Mouse (Mus musculus) mesoderm, embryonic 11.5 days (tissue): ENCODE data around the gene Sez6.

Experiments used
- DNase-seq: peaks from one replicate; pipeline ENCODE4 v3.0.0-alpha.2; 2012; ENCODE audit warnings: low read depth, low spot score

Gene Sez6

GRCm38 (mm10) chr11:77906097-77906687 is 24.4 kb upstream of the Sez6 start:
- no peak for DNase-seq

DNA sequence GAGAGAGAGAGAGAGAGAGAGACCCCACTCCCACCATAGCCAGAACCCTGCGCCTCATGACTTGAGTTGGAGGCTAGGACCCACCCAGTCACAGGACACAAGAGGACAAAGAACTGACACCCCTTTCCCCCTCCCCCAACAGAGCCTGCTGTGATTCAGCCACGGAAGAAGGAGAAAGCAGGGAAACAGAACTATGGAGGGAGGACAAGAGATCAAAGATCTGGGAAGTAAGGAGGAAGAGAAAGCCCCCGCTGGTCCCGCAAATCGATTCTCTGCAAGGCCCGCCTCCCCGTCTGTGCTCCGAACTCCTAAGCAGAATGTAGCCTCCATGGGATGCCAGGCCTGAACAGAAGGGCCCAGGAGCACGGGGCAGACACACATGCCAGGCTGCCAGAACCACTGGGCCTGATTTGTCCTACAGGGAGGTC is 23.8 kb upstream of the Sez6 start:
- no peak for DNase-seq

DNA sequence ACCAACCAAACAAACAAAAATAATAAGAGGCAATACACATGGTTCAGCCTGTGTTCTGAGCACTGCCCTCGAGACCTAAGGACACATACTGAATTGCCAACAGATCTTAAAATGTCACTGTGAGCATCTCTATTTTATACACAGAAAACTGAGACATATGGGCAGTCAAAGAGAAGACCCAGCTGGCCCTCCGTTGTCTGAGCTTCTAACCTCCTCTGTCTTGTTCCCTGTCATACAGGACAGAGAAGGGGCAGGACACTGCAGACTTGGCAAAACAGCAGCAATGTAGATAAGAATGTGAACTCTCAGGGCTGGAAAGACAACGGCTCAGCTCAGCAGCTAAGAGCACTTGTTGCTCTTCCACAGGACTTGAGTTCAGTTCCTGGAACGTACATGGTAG is 22.1 kb upstream of the Sez6 start:
- no peak for DNase-seq

GRCm38 (mm10) chr11:77909376-77909775 is 21.2 kb upstream of the Sez6 start:
- DNase-seq, result no peak

- DNase-seq, result no peak
Observed at GRCm38 (mm10) chr11:77909776-77910175, 20.8 kb upstream of the Sez6 start.

GRCm38 (mm10) chr11:77913505-77913904 is 17.1 kb upstream of the Sez6 start:
- peak; percentile 59 for DNase-seq

DNA sequence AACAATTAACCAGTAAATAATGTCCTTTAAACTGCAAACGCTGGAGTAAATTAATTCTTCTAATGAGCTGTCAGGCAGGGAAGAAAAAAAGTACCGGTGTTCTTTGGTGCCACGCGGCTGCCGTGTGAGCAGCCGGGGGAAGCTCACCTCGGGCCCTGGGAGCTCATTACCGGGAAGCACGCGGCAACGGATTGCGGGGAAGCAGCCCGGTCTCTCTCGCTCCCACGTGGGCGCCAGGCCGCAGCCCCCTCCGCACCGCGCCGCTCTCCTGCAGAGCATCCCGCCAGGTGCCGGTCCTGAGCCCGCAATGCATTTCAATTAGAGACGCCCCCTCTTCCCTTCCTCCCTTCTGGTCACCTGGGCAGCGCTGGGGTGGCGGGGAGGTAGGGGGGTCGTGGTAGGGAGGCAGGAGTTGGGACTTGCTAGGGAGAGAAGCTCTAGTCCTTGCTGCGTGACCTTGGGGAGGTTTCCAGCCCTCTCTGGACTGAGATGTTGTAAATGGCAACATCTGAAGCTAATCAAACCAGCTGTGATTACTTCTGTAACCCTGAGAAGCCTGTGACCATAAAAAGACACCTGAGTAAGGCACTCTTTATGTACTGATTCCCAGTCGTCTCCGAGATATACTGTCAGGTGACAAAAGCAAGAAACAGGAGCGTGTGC is 15.9 kb upstream of the Sez6 start:
- no peak for DNase-seq

- no peak for DNase-seq
Observed at GRCm38 (mm10) chr11:77916741-77917140, 13.9 kb upstream of the Sez6 start.

DNA sequence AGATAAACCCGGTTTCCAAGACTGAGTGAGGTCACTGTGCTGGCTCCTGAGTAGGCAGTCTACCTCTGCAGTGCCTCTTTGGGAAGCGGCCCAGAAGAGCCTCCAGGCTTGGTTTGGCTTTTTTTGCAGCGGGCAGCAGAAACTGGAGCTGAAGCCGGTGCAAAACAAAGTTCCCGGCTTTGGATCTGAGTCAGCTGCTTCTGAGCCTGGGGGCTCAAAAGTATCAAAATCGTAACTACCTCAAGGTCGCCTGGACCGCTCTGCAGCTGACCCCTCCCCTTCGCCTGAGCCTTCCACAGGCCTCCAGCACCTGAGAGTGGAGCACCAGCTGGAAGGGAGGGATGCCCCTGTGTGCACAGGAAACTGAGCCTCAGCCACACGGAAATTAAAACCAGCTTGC is 13.4 kb upstream of the Sez6 start:
- no peak for DNase-seq

GRCm38 (mm10) chr11:77923285-77923684 is 7.3 kb upstream of the Sez6 start:
- no peak for DNase-seq

- no peak for DNase-seq
Observed at GRCm38 (mm10) chr11:77925836-77926657, 4.6 kb upstream of the Sez6 start.

- no peak for DNase-seq
Observed at GRCm38 (mm10) chr11:77926666-77927065, 3.9 kb upstream of the Sez6 start.

GRCm38 (mm10) chr11:77927837-77928236 is 2.8 kb upstream of the Sez6 start:
- no peak for DNase-seq

DNA sequence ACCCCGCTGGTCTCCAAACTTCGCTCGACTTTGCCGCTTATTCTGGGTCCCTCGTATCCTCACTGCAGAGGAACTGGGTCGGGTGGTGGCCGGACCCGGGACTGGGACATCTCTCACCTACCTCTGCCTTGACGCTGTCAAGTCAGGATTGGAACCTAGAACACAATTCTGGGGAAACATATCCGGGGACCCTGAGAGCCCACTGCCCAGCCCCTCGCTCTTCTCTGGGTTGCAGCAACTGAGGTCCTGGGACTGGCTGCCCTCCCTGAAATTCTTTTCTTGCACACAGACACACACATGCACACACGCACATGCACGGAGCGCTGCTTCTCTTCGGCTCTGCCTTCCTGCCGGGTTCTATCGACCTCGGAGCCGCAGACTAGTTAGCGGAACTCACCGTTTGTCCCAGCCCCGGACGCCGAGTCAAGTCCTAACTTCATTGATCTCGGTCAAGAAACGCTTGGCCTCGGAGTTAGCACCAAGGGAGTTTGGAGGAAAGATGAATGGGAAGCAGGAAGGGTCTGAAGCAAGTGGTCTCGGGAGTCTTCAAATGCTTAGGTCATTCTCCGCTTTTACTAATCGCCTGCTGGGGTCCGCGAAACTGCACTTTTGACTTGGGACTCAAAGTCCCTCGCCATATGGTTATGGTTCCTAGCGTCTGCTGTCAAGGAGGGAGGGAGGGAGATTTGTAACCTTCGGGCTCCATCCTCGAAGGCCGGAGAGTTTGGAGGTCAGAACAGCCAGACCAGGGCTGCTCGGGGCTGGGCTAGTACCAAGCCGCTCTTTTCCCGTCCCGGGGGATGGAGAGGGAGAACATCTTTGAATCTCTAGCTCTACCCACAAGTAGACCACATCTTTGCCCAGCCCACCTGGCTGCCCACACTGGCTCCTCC is 1.2 kb downstream of the Sez6 start:
- DNase-seq, result no peak

DNA sequence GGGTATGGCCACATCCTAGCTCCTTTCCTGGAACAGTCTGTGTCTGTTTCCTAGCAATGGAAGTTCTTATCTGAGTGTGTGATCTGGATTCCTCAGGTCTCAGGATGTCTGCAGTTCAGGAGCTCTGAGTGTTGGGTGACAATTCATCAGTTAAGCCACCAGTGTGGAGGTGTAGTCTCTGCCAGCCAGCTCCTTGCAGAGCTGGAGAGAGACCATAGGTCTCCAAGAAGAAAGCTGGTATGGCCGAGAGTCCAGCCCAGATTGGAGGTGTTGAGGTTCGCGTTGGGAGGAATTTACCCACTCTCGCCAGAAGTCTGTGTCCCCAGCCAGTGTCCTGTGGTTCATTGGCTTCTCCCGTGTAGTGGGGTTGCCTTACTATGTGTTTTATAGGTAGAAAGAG is 2.0 kb downstream of the Sez6 start:
- DNase-seq, result no peak

GRCm38 (mm10) chr11:77934111-77934521 is 3.5 kb downstream of the Sez6 start:
- no peak for DNase-seq

- DNase-seq, result no peak
Observed at GRCm38 (mm10) chr11:77934568-77935311, 4.1 kb downstream of the Sez6 start.

DNA sequence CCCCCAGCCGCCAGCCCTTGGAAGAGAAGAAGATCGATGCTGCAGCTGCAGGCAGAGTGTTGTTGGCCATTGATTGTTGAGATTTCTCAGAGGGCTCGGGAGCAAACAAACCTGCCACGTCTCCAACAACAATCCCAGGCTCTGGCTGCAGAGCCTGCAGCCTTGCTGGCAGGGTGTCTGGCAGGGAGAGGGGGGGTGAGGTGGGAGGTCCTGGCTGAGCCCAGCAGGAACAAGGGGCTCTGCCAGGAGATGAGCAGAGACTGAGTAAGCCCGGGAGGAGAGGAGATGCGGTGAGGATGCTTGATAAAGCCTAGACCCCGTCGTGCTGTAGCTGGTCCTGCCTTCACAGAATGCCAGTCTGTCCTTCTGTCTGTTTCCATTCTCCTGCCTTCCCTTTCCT is 6.2 kb downstream of the Sez6 start:
- DNase-seq, result no peak

DNA sequence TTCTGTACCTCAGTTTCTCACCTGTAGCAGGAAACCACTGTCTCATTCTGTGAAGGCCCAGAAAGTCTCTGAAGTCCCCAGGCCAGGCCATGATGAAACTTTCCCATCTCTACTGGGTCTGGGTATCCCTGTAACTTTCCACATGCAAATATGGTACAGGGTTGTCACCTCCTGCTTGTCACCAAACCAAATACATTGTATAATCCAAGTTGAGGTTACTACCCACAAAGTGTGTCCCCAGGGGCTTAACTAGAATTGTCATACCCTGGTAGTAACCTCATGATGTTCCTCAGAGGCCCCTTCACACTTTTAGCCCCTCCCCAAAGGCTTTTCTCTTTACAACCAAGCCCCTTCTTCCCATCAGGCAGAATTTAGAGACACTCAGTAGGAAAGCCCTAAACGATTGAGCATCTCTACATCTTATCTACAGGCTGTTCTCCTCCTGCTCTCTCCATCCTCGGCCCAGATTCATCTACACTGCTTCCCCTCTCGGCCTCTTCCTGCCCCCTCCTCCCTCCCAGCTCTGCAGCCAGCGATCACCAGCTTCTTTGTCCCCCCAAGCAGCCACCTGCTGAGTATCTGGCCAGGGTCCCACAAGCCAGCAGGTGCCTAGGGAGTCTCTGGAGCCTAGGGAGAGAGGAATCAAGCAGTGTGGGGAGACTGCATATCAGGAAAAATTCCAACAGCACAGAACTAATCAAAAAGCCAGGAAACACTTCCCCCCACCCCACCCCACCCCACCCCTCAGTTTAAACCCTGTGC is 7.2 kb downstream of the Sez6 start:
- no peak for DNase-seq

- no peak for DNase-seq
Observed at GRCm38 (mm10) chr11:77942230-77942629, 11.6 kb downstream of the Sez6 start.
